Mouse (Mus musculus) heart, postnatal 25 days (tissue): Measurements from ENCODE around the gene Gm11213. TPM values are rescaled to one million over a fixed set of nuclear protein-coding genes. Genes with fewer than 3 reads are reported as not detected.

ENCODE experiments used
- DNase-seq: peaks from one replicate; pipeline ENCODE4 v3.0.0; 2022; ENCODE audit warnings: low spot score
- intact Hi-C: fragments of 180-260 bp; cut with DNase I; formaldehyde crosslinking; loops from one replicate; pipeline ENCODE4 v1.15.1; 2025
- total RNA-seq, 2 experiments: library from RNA; stranded (reverse); gene quantifications; 2 replicates each; pipeline ENCODE4 v1.2.3; 2021

Gene Gm11213
- total RNA-seq, 2 experiments from 2014 or later, result not detected

DNA sequence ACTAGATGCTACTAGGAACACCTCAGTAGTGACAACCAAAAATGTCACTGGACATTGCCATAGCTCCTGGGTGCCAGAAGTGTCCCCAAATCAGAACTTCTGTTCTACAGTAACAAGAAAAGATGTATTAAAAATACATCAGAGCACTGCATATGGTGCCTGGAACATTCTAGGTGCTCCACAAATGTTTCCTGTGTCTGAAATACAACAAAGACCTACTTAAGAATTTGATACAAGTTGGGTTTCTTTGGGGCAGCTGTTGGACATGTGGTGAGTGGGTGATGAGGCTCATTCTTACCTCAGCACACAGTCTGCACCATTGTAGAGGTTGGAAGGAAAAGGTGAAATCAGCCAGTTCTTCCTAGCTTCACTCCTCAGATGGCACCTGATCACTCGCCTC is 52.2 kb downstream of the Gm11213 start:
- DNase-seq, result no peak
- intact Hi-C loops, result no loop called here

GRCm38 (mm10) chr4:63550908-63551307 is 54.2 kb downstream of the Gm11213 start:
- intact Hi-C loops, result no loop called here
- no peak for DNase-seq

DNA sequence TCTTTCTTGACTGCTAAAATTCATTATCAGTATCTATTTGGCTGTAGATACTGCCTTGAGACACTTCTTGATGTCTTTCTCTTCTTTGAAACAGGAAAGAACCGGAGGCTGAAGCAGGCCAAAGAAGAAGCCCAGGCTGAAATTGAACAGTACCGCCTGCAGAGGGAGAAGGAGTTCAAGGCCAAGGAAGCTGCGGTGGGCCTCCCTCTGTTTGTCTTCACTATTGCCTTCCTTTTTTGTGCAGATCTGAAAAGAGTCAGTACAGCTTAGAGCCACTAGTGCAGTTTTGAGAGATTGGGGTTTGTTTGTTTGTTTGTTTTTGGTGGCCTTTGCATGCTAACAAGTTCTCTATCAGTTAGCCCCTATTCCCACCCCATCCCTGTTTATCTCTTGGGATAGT is 56.6 kb downstream of the Gm11213 start:
- DNase-seq, result no peak
- intact Hi-C loops, result no loop called here

DNA sequence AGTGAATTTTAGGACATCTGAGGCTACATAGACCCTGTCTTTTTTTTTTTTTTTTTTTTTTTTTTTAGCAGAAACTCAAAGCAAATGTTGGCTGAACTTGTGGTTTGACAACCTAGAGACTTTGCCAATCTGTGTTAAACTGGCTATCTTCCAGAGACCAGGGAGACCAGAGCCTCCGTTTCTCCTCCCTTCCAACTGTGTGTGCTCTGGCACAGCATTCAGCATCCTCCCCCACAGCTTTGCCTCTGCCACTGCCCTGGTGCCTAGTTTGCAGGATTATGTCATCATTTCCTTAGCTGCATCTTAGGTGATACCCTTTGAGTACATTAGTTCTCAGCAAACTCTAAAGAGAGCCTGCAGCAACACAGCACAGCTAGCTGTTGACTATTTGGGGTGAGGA is 57.3 kb downstream of the Gm11213 start:
- no peak for DNase-seq
- intact Hi-C loops, result no loop called here

Other genes starting within 250 kb of the Gm11213 start
- gene Orm3, start 249.1 kb downstream of the Gm11213 start, total RNA-seq, result 1 to 10 TPM; 1.3 to 1.5 TPM
- gene Orm2, start 242.8 kb downstream of the Gm11213 start, total RNA-seq, result under 1 TPM; 0.50 to 0.60 TPM
- gene Akna, start 201.9 kb downstream of the Gm11213 start, total RNA-seq, result 1 to 10 TPM; 3.5 to 3.7 TPM
- gene Whrn, start 109.3 kb downstream of the Gm11213 start, total RNA-seq, result 10 to 100 TPM; 36.9 to 41.9 TPM
- gene Atp6v1g1, start 60.5 kb downstream of the Gm11213 start, total RNA-seq, result 100 to 1,000 TPM; 144 to 162 TPM
- 10 to 100 TPM in 1 of 2 experiments, 1 to 10 TPM in 1; 9.8 to 10.9 TPM for gene Tmem268, start 46.5 kb downstream of the Gm11213 start, total RNA-seq
- gene Tex48, start 17.2 kb upstream of the Gm11213 start, total RNA-seq, result not detected
- not detected for gene Gm11214, start 58.1 kb upstream of the Gm11213 start, total RNA-seq
- not detected for gene Tnfsf15, start 139.9 kb upstream of the Gm11213 start, total RNA-seq